Comparison of ENCODE assay signal across 28 mouse cellular contexts in the genomic region with DNA sequence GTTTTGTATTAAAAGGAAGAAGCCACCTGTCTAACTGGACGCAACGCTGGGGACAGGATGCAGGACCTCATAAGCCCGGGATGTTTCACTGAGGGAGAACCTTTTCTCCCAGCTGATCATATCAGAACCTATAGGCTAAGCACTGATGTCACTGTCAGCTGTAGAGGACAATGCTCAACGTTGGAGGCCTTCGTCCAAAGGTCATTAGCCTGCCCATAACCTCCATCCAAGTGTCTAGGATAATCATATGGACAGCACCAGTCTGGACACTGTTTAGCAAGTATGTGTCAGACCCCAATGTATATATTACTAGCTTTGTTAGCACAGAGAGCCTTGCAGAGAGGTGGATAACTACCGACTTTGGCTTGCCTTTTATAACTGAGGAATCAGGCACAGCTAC. TPM values are rescaled to one million over a fixed set of nuclear protein-coding genes. Genes with fewer than 3 reads are reported as not detected.
DNase-seq lines count a peak whose midpoint lies in the region; ATAC-seq and TF ChIP-seq lines count a peak whose summit lies in the region.
"Had no signal": no experiment of that assay in that cellular context is flagged by ENCODE, and none has a peak within 500 bp of the region (broad histone marks: within the 10 kb centered on the region; RNA-seq: fewer than 3 reads in every experiment).

No protein-coding gene starts in this region.

- no peaks in the 10 kb centered on the region for H3K36me3 ChIP-seq in heart, embryonic 11.5 days (ENCODE audit: control insufficient read depth, insufficient read depth, low read length)
- H3K36me3 ChIP-seq in heart, postnatal 0 days (replicated peaks; ENCODE audit: control insufficient read depth, insufficient read depth, low read length) = peaks cover 15% of the 10 kb centered on the region
- no peaks in the 10 kb centered on the region for H3K36me3 ChIP-seq in midbrain, embryonic 11.5 days (ENCODE audit: control insufficient read depth, insufficient read depth, low read length)
- peaks cover 37% of the 10 kb centered on the region for H3K36me3 ChIP-seq in midbrain, embryonic 10.5 days
- H3K36me3 ChIP-seq: limb, embryonic 15.5 days; liver, embryonic 13.5 days; neural tube, embryonic 12.5 days had no signal

- H3K4me1 ChIP-seq in heart, embryonic 11.5 days (ENCODE audit: control insufficient read depth, insufficient read depth, low read length) = peaks cover 38% of the 10 kb centered on the region
- peaks cover 51% of the 10 kb centered on the region for H3K4me1 ChIP-seq in heart, postnatal 0 days (ENCODE audit: control insufficient read depth, insufficient read depth)
- no peaks in the 10 kb centered on the region for H3K4me1 ChIP-seq in midbrain, embryonic 11.5 days (ENCODE audit: control insufficient read depth, insufficient read depth, low read length)
- H3K4me1 ChIP-seq in midbrain, embryonic 10.5 days = peaks cover 12% of the 10 kb centered on the region
- H3K4me1 ChIP-seq: forebrain, embryonic 13.5 days; limb, embryonic 15.5 days had no signal

- intact Hi-C loops in heart, postnatal 14 days (cut with DNase I) = no loop called here
- intact Hi-C loops in heart, postnatal 25 days (cut with DNase I) = no loop called here

- TF ChIP-seq EP300 in heart, postnatal 0 days (IDR thresholded peaks at IDR 0.05; ENCODE audit: low read depth) = no peak

- WGBS in heart, embryonic 11.5 days (ENCODE audit: insufficient replicate concordance) = 74% methylated on average over 6 of the region's 6 CpGs
- WGBS in heart, postnatal 0 days = 77% methylated on average over 6 of the region's 6 CpGs
- 92% methylated on average over 6 of the region's 6 CpGs for WGBS in midbrain, embryonic 11.5 days
- WGBS in midbrain, embryonic 10.5 days = 94% methylated on average over 6 of the region's 6 CpGs

- 0 out of 2 replicates have a peak overlapping the region, but pooled peaks have one; percentile 24 for H3K27ac ChIP-seq in heart, embryonic 11.5 days (ENCODE audit: low read depth, low read length)
- H3K27ac ChIP-seq in heart, postnatal 0 days (ENCODE audit: low read depth) = peak overlapping the region; percentile 47; the same call in 1 of the 2 replicates
- H3K27ac ChIP-seq in midbrain, embryonic 11.5 days (ENCODE audit: low read depth, low read length) = no peak overlapping the region
- H3K27ac ChIP-seq in midbrain, embryonic 10.5 days (replicated peaks) = no peak overlapping the region
- H3K27ac ChIP-seq: forebrain, embryonic 13.5 days; limb, embryonic 10.5 days; limb, embryonic 15.5 days; liver, embryonic 13.5 days; neural tube, embryonic 12.5 days; stomach, postnatal 0 days had no signal

- no peaks in the 10 kb centered on the region for H3K9me3 ChIP-seq in heart, embryonic 11.5 days (replicated peaks; ENCODE audit: control insufficient read depth, low read length)
- H3K9me3 ChIP-seq in heart, postnatal 0 days (replicated peaks; ENCODE audit: control insufficient read depth, low read length) = no peaks in the 10 kb centered on the region
- no peaks in the 10 kb centered on the region for H3K9me3 ChIP-seq in midbrain, embryonic 11.5 days (ENCODE audit: control insufficient read depth, low read length)
- 0 out of 2 replicates have a peak, but pooled peaks cover 9% of the 10 kb centered on the region for H3K9me3 ChIP-seq in midbrain, embryonic 10.5 days (replicated peaks)
- H3K9me3 ChIP-seq: forebrain, embryonic 13.5 days; limb, embryonic 10.5 days; limb, embryonic 15.5 days; liver, embryonic 13.5 days; neural tube, embryonic 12.5 days had no signal

- no peak for TF ChIP-seq CTCF in heart, postnatal 0 days (IDR thresholded peaks at IDR 0.05; ENCODE audit: low read depth)

- DNase-seq in heart, postnatal 14 days = no peak
- DNase-seq in heart, postnatal 0 days (ENCODE audit: low spot score) = no peak
- DNase-seq in heart, postnatal 25 days (ENCODE audit: low spot score) = no peak
- DNase-seq in midbrain, embryonic 11.5 days (ENCODE audit: low spot score, missing footprints) = no peak
- DNase-seq in midbrain, embryonic 10.5 days (ENCODE audit: low spot score) = no peak
- no peak for DNase-seq in urinary bladder, postnatal 14 days (ENCODE audit: low spot score)
- DNase-seq: adrenal gland, postnatal 10 days; cerebellum, adult 8-10 months; cerebellum, postnatal 25 days; gastrocnemius, postnatal 14 days; kidney, postnatal 25 days; liver, embryonic 13.5 days; lung, adult 18-20 months; lung, postnatal 4 days; right cerebral cortex, postnatal 4 days; thymus, adult 18-20 months; thymus, postnatal 25 days had no signal

- no peak overlapping the region for H3K4me3 ChIP-seq in heart, embryonic 11.5 days (ENCODE audit: low read depth, low read length)
- no peak overlapping the region for H3K4me3 ChIP-seq in heart, postnatal 0 days (ENCODE audit: low read depth, low read length)
- no peak overlapping the region for H3K4me3 ChIP-seq in midbrain, embryonic 11.5 days (ENCODE audit: low read depth, low read length)
- H3K4me3 ChIP-seq in midbrain, embryonic 10.5 days = no peak overlapping the region
- H3K4me3 ChIP-seq: forebrain, embryonic 13.5 days; limb, embryonic 10.5 days; limb, embryonic 15.5 days; liver, embryonic 13.5 days; myocyte; neural tube, embryonic 12.5 days had no signal

- no peak overlapping the region for H3K4me2 ChIP-seq in heart, embryonic 11.5 days
- H3K4me2 ChIP-seq in heart, postnatal 0 days (ENCODE audit: low read depth, low read length) = no peak overlapping the region
- H3K4me2 ChIP-seq in midbrain, embryonic 11.5 days = no peak overlapping the region
- H3K4me2 ChIP-seq: forebrain, embryonic 13.5 days; limb, embryonic 15.5 days; liver, embryonic 13.5 days; neural tube, embryonic 12.5 days had no signal

- no peak for ATAC-seq in heart, embryonic 11.5 days (replicated peaks; ENCODE audit: insufficient number of reproducible peaks, low FRiP score, low TSS enrichment)
- no peak for ATAC-seq in heart, postnatal 0 days (ENCODE audit: insufficient read depth, low read depth)
- ATAC-seq in midbrain, embryonic 11.5 days (ENCODE audit: low FRiP score) = 0 out of 2 replicates have a peak, but pooled peaks have one; percentile 23
- ATAC-seq: forebrain, embryonic 13.5 days; hindbrain, embryonic 16.5 days; lung, postnatal 0 days; Patski had no signal

- no peak overlapping the region for H3K9ac ChIP-seq in heart, embryonic 11.5 days (ENCODE audit: low read depth, low read length)
- no peak overlapping the region for H3K9ac ChIP-seq in heart, postnatal 0 days (replicated peaks; ENCODE audit: low read depth, low read length)
- no peak overlapping the region for H3K9ac ChIP-seq in midbrain, embryonic 11.5 days (ENCODE audit: low read length)
- H3K9ac ChIP-seq: forebrain, embryonic 13.5 days; limb, embryonic 15.5 days; liver, embryonic 13.5 days; neural tube, embryonic 12.5 days had no signal

- no peaks in the 10 kb centered on the region for H3K27me3 ChIP-seq in heart, embryonic 11.5 days (ENCODE audit: control insufficient read depth, insufficient read depth, low read length)
- H3K27me3 ChIP-seq in heart, postnatal 0 days (ENCODE audit: control insufficient read depth, insufficient read depth, low read length) = no peaks in the 10 kb centered on the region
- H3K27me3 ChIP-seq in midbrain, embryonic 11.5 days (ENCODE audit: control insufficient read depth, insufficient read depth, low read length) = no peaks in the 10 kb centered on the region
- no peaks in the 10 kb centered on the region for H3K27me3 ChIP-seq in midbrain, embryonic 10.5 days (ENCODE audit: low read depth, poor library complexity, severe bottlenecking)
- H3K27me3 ChIP-seq: forebrain, embryonic 13.5 days; limb, embryonic 15.5 days; liver, embryonic 13.5 days; neural tube, embryonic 12.5 days; Patski had no signal

RNA-seq across cellular contexts. Expression of a gene that starts 51.8 kb away (rescaled TPM):
- 58.3 and 66.5 TPM in 2 replicates for polyA plus RNA-seq in heart, embryonic 11.5 days (2014; fragmentation: Nextera tagmentation; extraction: Ambion mirVana)
- total RNA-seq in heart, postnatal 14 days (2021) = 100 to 1,000 TPM in 1 of 2 experiments, 10 to 100 TPM in 1; 95.6 to 106 TPM
- total RNA-seq in heart, postnatal 0 days (2014; rRNA removed; ENCODE audit: low replicate concordance) = 81.8 and 84.5 TPM in 2 replicates
- polyA plus RNA-seq in heart, postnatal 0 days (2015; fragmentation: Nextera tagmentation; extraction: Ambion mirVana) = 83.9 and 93.2 TPM in 2 replicates
- 10 to 100 TPM; 81.3 to 83.2 TPM for total RNA-seq in heart, postnatal 25 days (2021)
- polyA plus RNA-seq in midbrain, embryonic 11.5 days (2014; fragmentation: Nextera tagmentation; extraction: Ambion mirVana) = 51.9 and 52.5 TPM in 2 replicates
- polyA plus RNA-seq in midbrain, embryonic 10.5 days (2016; fragmentation: Nextera tagmentation; extraction: Ambion mirVana) = 30.1 and 37.5 TPM in 2 replicates
- total RNA-seq: MEL had no signal

Comparison
In these comparisons a context has a peak if more than half of its experiments do, and no peak if none do; other contexts are left out.
1. H3K27ac ChIP-seq: peak in heart, embryonic 11.5 days (single experiment) and heart, postnatal 0 days (single experiment); none in midbrain, embryonic 11.5 days (single experiment) and midbrain, embryonic 10.5 days (single experiment).